Mouse (Mus musculus): ENCODE measurements around the gene Plac8.

DNA sequence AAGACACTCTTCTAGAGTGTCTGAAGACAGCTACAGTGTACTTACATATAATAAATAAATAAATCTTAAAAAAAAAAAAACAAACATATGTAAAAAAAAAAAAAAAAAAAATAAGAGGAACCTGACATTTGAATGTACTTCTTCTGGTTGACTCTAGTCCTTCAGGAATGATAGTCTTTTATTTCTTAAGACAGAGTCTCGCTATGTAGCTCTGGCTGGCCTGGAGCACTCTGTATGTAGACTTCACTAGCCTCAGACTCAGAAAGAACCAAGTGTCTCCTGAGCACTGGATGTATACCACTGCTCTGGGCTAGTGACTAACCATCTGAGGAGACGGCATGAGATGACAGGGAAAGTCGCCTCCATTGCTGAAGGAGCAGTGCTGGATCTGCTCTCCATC, 13.6 kb upstream of the Plac8 start:
- no peak for TF ChIP-seq E2F4 (IDR thresholded peaks at IDR 0.05; ENCODE audit: borderline replicate concordance, low read depth, low read length)
- no peak for TF ChIP-seq BHLHE40 (IDR thresholded peaks at IDR 0.05; ENCODE audit: borderline replicate concordance, low read depth, low read length)
- TF ChIP-seq POLR2A (IDR thresholded peaks at IDR 0.05; ENCODE audit: control insufficient read depth in 1 of 2, insufficient read depth in 1 of 2, low read depth in 1 of 2, low read length in 2 of 2, poor library complexity in 1 of 2) = no peak
- TF ChIP-seq TBP (IDR thresholded peaks at IDR 0.05; ENCODE audit: low read depth, low read length) = no peak; the same call in 1 of the 2 replicates
- TF ChIP-seq RAD21 (IDR thresholded peaks at IDR 0.05; ENCODE audit: low read depth, low read length) = no peak
- no peak for TF ChIP-seq MEF2A (IDR thresholded peaks at IDR 0.05; ENCODE audit: extremely low read depth, insufficient replicate concordance, low read depth, low read length, poor library complexity, severe bottlenecking)
- no peak for TF ChIP-seq USF1 (IDR thresholded peaks at IDR 0.05; ENCODE audit: low read depth, low read length)
- TF ChIP-seq UBTF (IDR thresholded peaks at IDR 0.05; ENCODE audit: borderline replicate concordance, insufficient read depth, low read depth, low read length) = no peak
